Mouse (Mus musculus) T-helper 17 cell (primary cell): ENCODE measurements around the gene Fat2.

Source experiments
- in situ Hi-C, 2 experiments: fragments of 300-600 bp; cut with MboI, MseI; formaldehyde crosslinking; loops; 1 replicate in 1 of 2; 2 replicates in 1 of 2; pipeline ENCODE4 v1.15.1; 2025; ENCODE audit warnings: high pct_unique_total_duplicates in 2 of 2

The Fat2 gene

GRCm38 (mm10) chr11:55253391-55253790, 83.0 kb downstream of the Fat2 start:
- in situ Hi-C loops, result no loop called here

- in situ Hi-C loops, result no loop called here
These were observed 85.8 kb downstream of the Fat2 start for GRCm38 (mm10) chr11:55250527-55250926.

- in situ Hi-C loops, result no loop called here
These were observed 95.8 kb downstream of the Fat2 start for GRCm38 (mm10) chr11:55240556-55240955.

- in situ Hi-C loops, result loop anchor here (5.0 kb wide), 2 partner anchors 37 to 77 kb away; partner anchors contain the start of gene Slc36a1 (in 2 of the 2)
These were observed 96.9 kb downstream of the Fat2 start for GRCm38 (mm10) chr11:55239496-55239895.

- in situ Hi-C loops, result loop anchor here (5.0 kb wide), 2 partner anchors 35 to 75 kb away; partner anchors contain the start of gene Slc36a1 (in 2 of the 2)
These were observed 99.5 kb downstream of the Fat2 start for GRCm38 (mm10) chr11:55236815-55237214.

GRCm38 (mm10) chr11:55234791-55235190, 101.6 kb downstream of the Fat2 start:
- in situ Hi-C loops, result loop anchor here (5.0 kb wide), 2 partner anchors 32 to 72 kb away; partner anchors contain the start of gene Slc36a1 (in 2 of the 2)

- in situ Hi-C loops, result no loop called here
These were observed 102.1 kb downstream of the Fat2 start for GRCm38 (mm10) chr11:55234288-55234687.

GRCm38 (mm10) chr11:55231034-55231433, 105.3 kb downstream of the Fat2 start:
- in situ Hi-C loops, result no loop called here

GRCm38 (mm10) chr11:55221306-55221705, 115.1 kb downstream of the Fat2 start:
- in situ Hi-C loops, result loop anchor here in 1 of 2 experiments (10.0 kb wide), 1 partner anchor 1997 kb away; no protein-coding TSS in a partner anchor

- in situ Hi-C loops, result loop anchor here in 1 of 2 experiments (10.0 kb wide), 1 partner anchor 226 kb away; no protein-coding TSS in a partner anchor
These were observed 117.9 kb downstream of the Fat2 start for GRCm38 (mm10) chr11:55218473-55218872.

GRCm38 (mm10) chr11:55217880-55218279, 118.5 kb downstream of the Fat2 start:
- in situ Hi-C loops, result loop anchor here in 1 of 2 experiments (10.0 kb wide), 1 partner anchor 227 kb away; no protein-coding TSS in a partner anchor

GRCm38 (mm10) chr11:55217418-55217817, 118.9 kb downstream of the Fat2 start:
- in situ Hi-C loops, result loop anchor here in 1 of 2 experiments (10.0 kb wide), 1 partner anchor 227 kb away; no protein-coding TSS in a partner anchor

- in situ Hi-C loops, result loop anchor here in 1 of 2 experiments (10.0 kb wide), 1 partner anchor 228 kb away; no protein-coding TSS in a partner anchor
These were observed 119.5 kb downstream of the Fat2 start for GRCm38 (mm10) chr11:55216830-55217229.

- in situ Hi-C loops, result loop anchor here in 1 of 2 experiments (10.0 kb wide), 1 partner anchor 229 kb away; no protein-coding TSS in a partner anchor
These were observed 120.3 kb downstream of the Fat2 start for GRCm38 (mm10) chr11:55216061-55216460.

GRCm38 (mm10) chr11:55214978-55215377, 121.4 kb downstream of the Fat2 start:
- in situ Hi-C loops, result loop anchor here in 1 of 2 experiments (10.0 kb wide), 1 partner anchor 230 kb away; no protein-coding TSS in a partner anchor

GRCm38 (mm10) chr11:55214161-55214560, 122.2 kb downstream of the Fat2 start:
- in situ Hi-C loops, result loop anchor here in 1 of 2 experiments (10.0 kb wide), 1 partner anchor 231 kb away; no protein-coding TSS in a partner anchor

GRCm38 (mm10) chr11:55213518-55213917, 122.8 kb downstream of the Fat2 start:
- in situ Hi-C loops, result loop anchor here in 1 of 2 experiments (10.0 kb wide), 1 partner anchor 231 kb away; no protein-coding TSS in a partner anchor

- in situ Hi-C loops, result loop anchor here in 1 of 2 experiments (10.0 kb wide), 1 partner anchor 235 kb away; no protein-coding TSS in a partner anchor
These were observed 126.6 kb downstream of the Fat2 start for GRCm38 (mm10) chr11:55209626-55210353.

- in situ Hi-C loops, result no loop called here
These were observed 127.3 kb downstream of the Fat2 start for GRCm38 (mm10) chr11:55209032-55209431.

- in situ Hi-C loops, result no loop called here
These were observed 128.2 kb downstream of the Fat2 start for GRCm38 (mm10) chr11:55208001-55208690.

GRCm38 (mm10) chr11:55204602-55205001, 131.8 kb downstream of the Fat2 start:
- in situ Hi-C loops, result loop anchor here (5.0 kb wide), 1 partner anchor 33 kb away; no protein-coding TSS in a partner anchor
